Mouse (Mus musculus) neural tube, embryonic 10.5 days (tissue): ENCODE measurements around the gene Pank4.

Source experiments
- DNase-seq: peaks from one replicate; pipeline ENCODE4 v3.0.0-alpha.2; 2017; ENCODE audit warnings: low spot score; ENCODE audit errors: extremely low spot score

The Pank4 gene

GRCm38 (mm10) chr4:154965856-154966255 lies 1.9 kb downstream of the Pank4 start:
- no peak for DNase-seq

DNA sequence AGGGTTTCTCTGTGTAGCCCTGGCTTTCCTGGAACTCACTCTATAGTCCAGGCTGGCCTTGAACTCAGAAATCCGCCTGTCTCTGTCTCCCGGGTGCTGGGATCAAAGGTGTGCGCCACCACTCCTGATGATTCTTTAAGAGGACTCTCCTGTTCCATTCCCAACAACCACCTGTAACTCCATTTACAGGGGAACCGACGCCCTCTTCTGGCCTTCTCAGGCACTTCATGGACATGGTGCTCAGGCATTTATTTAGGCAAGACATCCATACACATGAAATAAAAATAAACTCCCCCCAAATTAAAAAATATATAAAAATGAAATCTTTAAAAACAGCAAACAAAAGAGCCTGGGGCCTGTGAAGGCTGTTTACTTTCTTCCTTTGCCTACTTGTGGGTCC lies 3.2 kb downstream of the Pank4 start:
- peak; percentile 61 for DNase-seq

DNA sequence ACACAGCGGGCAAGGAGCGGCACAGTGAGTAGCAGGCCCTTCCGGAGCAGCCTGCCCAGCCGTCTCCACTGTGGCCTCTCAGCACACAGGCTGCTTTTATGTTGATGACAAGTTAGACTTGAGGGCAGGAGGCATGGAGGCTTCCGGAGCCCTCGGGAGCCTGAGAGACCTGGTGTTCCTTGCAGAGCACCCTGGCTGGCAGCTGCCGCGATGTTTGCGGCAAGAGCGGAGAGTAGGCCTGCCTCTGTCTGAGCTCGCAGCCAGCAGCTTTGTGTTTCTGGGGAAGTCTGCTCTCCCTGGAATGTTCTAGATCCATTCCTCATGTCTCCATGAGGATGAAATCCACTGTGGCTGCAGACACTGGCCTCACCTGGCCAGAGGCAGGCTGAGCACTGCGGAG lies 8.6 kb downstream of the Pank4 start:
- no peak for DNase-seq

GRCm38 (mm10) chr4:154974163-154974611 lies 10.3 kb downstream of the Pank4 start:
- no peak for DNase-seq

DNA sequence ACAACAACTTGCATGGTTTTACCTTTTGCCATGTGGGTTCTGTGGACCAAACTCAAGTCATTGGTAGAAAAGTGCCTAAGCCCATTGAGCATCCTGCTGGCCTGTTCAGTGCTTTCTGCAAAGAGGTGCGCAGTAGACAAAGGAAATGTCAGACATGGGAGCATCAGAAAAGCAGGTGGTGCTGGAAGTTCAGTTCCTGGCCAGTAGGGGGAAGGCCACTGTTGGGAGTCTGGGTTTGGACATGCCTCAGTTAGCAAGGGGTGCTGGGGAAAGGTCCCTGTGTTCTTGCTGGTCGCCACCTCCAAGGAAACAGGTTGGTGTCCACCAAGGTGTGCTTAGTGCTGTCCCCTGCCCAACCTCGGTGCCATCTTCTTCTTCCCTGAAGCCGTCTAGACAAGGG lies 16.2 kb downstream of the Pank4 start:
- DNase-seq = no peak

GRCm38 (mm10) chr4:154981076-154981475 lies 17.2 kb downstream of the Pank4 start:
- no peak for DNase-seq

DNA sequence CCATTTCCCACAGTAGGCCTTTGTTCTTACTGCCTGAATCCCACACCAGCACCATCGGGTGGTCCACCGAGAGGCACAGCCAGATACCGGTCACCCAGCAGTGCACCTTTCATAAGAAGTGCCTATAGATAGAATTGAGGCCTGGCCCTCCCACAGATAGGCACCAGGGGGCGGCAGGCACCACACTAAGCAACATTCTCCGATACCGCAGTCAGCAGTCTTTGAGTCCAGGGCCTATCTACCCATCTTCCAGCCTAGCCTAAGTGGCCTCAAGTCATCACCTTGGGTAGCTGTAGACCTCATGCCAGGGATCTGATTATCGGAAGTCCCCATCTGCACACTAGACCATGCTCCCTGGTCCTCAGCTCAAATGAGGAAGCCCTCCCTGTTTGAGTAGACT lies 17.6 kb downstream of the Pank4 start:
- peak; percentile 60 for DNase-seq

DNA sequence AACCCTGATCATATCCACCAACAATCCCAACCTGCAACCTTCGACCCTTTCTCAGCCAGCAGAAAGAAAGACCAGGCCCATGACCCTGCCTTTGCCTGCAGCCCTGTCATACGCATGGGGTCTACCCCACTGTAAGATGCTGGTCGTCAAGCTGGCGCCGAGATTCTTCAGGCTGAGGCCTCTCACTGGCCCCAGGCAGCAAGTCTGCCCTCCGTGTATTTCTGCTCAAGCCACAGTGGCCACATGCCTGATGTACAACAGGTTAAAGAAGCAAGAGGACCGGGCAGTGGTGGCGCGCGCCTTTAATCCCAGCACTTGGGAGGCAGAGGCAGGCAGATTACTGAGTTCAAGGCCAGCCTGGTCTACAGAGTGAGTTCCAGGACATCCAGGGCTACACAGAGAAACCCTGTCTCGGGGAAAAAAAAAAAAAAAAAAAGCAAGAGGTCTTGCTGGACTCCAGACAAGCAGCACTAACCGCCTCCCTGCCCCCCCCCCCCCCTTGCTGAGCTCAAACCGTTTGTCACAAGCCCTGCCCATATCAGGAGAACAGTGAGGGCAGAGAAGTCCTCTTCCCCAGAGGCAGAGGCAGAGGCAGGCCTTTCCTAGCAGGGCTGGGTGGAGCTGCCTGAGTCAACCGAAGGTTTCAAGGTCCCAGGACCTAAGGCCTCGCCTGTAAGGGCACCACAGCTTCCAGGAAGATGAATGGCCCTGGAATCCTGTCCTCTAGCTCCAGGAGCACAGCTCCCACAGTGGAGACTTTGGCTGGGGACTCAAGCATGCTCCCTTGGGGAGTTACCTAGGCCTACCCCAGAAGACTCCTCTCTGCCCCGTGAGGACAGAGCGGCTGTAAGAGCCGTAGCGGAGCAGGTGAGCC lies 18.6 kb downstream of the Pank4 start:
- DNase-seq = no peak

- DNase-seq = no peak
Measured at GRCm38 (mm10) chr4:154983767-154984166, 19.8 kb downstream of the Pank4 start.

- DNase-seq = no peak
Measured at GRCm38 (mm10) chr4:154985151-154985777, 21.3 kb downstream of the Pank4 start.

GRCm38 (mm10) chr4:154986096-154986495 lies 22.2 kb downstream of the Pank4 start:
- DNase-seq = peak; percentile 77

DNA sequence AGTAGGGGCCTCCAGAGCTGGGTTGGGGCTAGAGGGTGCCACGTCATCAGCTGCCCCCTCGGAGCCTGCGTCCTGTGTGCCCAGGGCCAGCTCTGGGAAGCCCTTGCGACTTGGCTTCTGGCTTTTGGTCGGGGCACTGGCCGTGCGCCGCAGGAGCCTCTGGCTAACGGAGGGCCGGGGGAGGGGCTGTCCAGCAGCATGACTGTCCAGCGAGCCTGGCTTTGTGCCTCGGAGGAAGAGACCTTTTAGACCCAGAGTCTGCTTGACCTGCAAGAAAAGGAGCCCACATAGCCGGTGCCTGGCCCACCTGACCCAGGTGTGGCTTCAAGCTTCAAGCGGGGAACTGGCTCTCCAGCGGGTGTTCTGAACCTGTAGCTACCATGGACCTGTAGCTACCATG lies 22.8 kb downstream of the Pank4 start:
- DNase-seq = no peak

GRCm38 (mm10) chr4:154994876-154995275 lies 31.0 kb downstream of the Pank4 start:
- DNase-seq = no peak

DNA sequence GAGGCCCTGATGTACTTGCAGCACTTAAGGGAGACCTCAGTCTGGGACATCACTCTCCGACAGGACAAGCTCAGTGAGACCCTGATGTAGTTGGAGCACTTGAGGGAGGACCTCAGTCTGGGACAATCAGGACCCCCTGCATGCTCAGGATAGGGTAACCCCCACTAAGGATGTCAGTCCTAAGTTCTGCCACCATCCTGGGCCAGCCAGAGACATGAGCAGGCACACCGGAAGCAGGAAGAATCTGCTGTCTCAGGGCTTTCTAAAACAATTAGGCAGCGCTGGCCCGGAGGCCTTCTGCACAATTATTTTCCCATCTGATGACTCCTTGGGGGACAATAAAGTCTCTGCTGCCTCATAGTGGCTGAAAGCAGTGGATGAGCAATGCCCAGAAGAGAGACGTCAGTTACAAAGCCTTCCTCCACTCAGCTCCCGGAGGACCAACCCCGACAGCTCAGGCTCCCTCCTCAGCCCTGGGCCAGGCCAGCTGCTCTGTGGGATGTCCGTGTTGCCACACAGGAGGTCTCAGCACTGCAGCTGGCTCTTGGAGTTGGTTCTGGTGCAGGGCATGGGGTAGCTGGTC lies 32.7 kb downstream of the Pank4 start:
- peak; percentile 18 for DNase-seq

DNA sequence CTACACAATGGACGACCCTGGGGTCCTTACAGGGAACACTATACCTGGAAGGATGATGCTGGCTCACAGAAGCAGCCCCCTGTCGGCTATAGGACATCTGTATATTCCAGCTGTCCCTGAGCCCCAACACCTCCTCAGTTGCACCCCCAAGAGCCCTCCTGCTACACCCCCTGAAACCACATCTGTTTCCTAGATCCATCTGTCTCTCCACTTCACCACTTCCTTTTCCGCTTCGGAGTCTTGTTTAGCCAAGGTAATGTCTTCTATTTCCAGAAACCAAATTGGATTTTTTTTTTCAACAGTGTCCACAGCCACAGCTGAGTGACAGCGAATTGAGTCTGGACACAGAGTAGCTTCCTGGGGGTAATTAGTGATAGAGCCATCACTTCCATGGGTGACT lies 35.5 kb downstream of the Pank4 start:
- DNase-seq = no peak

GRCm38 (mm10) chr4:155005278-155005677 lies 41.4 kb downstream of the Pank4 start:
- no peak for DNase-seq

DNA sequence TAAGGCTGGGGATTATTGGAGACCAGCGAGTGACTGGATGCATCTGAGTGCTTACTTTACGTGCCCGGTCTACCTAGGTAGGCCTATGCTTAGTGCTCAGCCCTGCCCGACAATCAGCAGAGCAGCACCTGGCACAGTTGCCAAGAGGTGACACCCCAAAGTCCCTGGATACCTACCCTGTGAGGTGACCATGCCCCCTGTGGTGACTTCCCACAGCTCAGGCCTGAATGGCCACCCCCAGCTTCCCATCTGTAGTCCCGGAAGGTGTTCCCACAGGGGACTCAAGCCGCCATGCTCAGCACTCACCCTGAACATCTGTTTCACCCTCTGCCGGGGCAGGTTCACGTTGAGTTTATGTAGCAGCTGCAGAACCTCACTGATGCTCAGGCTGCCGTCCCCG lies 42.4 kb downstream of the Pank4 start:
- DNase-seq = no peak

- no peak for DNase-seq
Measured at GRCm38 (mm10) chr4:155007641-155008040, 43.7 kb downstream of the Pank4 start.

- DNase-seq = no peak
Measured at GRCm38 (mm10) chr4:155008075-155008474, 44.2 kb downstream of the Pank4 start.

DNA sequence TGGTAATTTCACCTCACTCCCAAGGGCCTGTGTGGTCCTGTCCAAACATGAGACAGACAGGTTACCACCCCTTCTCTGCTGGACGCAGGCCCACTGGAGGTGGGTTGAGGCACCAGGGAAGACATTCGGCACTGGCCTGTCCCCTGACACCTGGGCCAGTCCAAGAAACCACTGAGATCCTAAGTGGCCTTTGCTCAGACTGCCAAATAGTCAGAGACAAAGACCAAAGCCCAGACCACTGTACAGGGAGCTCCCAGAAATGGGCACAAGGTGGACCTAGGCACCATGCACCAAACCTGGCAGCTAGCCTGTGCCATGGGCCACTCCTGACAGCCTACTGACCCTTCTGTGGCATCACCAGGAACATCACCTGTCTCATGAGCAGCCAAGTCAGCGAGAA lies 45.3 kb downstream of the Pank4 start:
- no peak for DNase-seq

- DNase-seq = no peak
Measured at GRCm38 (mm10) chr4:155010870-155011269, 46.9 kb downstream of the Pank4 start.

DNA sequence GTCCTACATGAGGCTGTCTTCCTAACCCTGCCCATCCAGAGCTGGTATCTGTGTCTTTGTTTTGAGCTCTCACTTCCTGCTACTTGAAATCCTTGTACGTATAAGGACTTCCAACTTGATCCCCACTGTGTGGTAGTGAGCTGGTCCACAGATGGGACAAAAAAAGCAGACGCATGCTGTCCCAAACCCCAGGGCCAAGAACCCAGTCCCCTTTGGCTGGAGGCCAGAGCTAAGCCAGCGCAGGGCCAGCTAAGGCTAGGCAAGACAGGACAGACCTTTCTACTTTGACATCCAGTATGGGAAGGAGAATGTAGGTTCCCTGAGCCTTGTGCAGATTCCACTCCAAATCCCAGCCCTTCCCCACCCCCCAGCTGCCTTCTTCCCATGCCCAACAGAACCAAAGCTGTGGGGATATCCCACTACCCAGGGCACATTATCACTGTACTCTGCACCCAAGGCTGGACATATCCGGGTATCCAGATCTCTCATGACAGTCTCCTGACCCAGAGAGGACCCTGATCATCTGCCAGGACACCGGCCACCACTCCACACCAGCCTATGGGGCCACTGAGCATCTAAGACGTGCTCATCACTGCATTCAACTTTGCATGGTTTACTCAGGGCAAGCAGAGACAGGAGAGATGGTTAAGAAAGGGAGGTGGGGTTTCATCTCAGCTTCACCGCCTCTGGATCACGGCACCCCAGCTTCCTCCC lies 47.5 kb downstream of the Pank4 start:
- DNase-seq = no peak
